Mouse (Mus musculus) hindbrain, embryonic 10.5 days (tissue): ENCODE results near the gene Klhl2. TPM values are rescaled to one million over a fixed set of nuclear protein-coding genes. Genes with fewer than 3 reads are reported as not detected.

Experiments
- DNase-seq: peaks from one replicate; pipeline ENCODE4 v3.0.0-alpha.2; 2017; ENCODE audit warnings: low spot score
- H3K27ac ChIP-seq: fragments of 300-500 bp; sonication (generic); 2 replicates; pipeline ENCODE4 v1.5.1; 2016; ENCODE audit warnings: mild to moderate bottlenecking, moderate library complexity
- H3K27me3 ChIP-seq: fragments of 300-500 bp; sonication (generic); 2 replicates; pipeline ENCODE4 v1.6.1; 2016; ENCODE audit warnings: mild to moderate bottlenecking; ENCODE audit not compliant: poor library complexity, insufficient read depth, severe bottlenecking
- H3K36me3 ChIP-seq: fragments of 300-500 bp; sonication (generic); 2 replicates; pipeline ENCODE4 v1.6.1; 2016; ENCODE audit warnings: mild to moderate bottlenecking, moderate library complexity
- H3K4me1 ChIP-seq: fragments of 300-500 bp; sonication (generic); replicated peaks from 2 replicates; pipeline ENCODE4 v1.6.1; 2016; ENCODE audit warnings: mild to moderate bottlenecking
- H3K4me3 ChIP-seq: fragments of 300-500 bp; sonication (generic); 2 replicates; pipeline ENCODE4 v1.5.1; 2016; ENCODE audit warnings: mild to moderate bottlenecking, moderate library complexity
- H3K9me3 ChIP-seq: fragments of 300-500 bp; sonication (generic); 2 replicates; pipeline ENCODE4 v1.6.1; 2016; ENCODE audit warnings: mild to moderate bottlenecking, moderate library complexity
- WGBS: fragments of 180-500 bp; shearing (Covaris S2); methylation state at CpG from one replicate; pipeline ENCODE4 v1.1.7; 2016; 5-methylcytosine and 5-hydroxymethylcytosine counted together
- polyA plus RNA-seq: library from polyadenylated mRNA; unstranded; fragments of >200 nt; fragmentation: Nextera tagmentation; extraction: Ambion mirVana; gene quantifications from 2 replicates; pipeline ENCODE4 v1.2.1, GENCODE M21; 2016

Gene Klhl2
- polyA plus RNA-seq, 1 experiment from 2014 or later, result 13.0 TPM

DNA sequence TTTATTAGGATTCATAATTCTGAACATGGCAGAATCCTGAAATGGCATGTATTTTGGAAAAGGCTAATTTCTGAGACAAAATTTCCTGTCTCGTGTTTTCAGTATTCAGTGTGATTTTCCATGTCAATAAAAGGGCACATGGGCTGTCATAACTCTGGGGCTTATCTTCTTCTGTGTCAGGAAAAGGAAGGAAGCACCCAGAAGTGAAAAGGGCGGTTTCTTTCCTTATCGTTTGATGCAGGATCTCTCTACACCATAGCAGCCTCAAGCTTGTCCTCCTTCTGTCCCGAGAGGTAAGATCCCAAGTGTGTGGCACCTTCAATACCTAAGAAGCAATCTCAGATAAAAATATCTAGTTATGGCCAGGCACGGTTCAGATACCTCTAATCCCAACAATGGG, 65.6 kb downstream of the Klhl2 start:
- WGBS, result 94% methylated on average over 5 of the region's 5 CpGs
- Histone ChIP-seq H3K36me3 (peaks cover 9% of the 10 kb centered on the region), H3K9me3 (no peaks in the 10 kb centered on the region), H3K27me3 (no peaks in the 10 kb centered on the region), H3K4me3 (no peak overlapping the region), H3K4me1 (no peaks in the 10 kb centered on the region), H3K27ac (no peak overlapping the region)
- no peak for DNase-seq

DNA sequence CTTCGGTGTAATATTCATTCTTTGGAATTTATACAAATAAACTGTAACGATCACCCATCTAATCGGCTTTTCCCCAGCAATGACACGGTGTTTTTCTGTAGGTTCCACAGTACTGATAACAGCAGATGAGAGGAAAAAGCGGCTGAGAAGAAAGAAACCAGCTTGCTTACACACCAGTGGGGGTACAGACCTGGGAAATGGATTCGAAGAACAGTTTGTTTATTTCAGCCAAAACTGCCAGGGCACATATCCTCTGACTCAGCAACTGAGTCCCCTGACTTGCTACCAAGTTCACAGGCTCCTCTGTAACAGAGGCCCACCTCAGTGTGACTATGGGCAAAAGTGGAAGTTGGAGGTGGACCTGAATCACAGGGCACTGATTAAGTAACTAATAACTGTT, 67.9 kb downstream of the Klhl2 start:
- Histone ChIP-seq H3K27me3 (no peaks in the 10 kb centered on the region), H3K4me3 (no peak overlapping the region), H3K36me3 (peaks cover 23% of the 10 kb centered on the region), H3K9me3 (no peaks in the 10 kb centered on the region), H3K4me1 (no peaks in the 10 kb centered on the region), H3K27ac (no peak overlapping the region)
- DNase-seq, result no peak
- WGBS, result 90% methylated on average over 6 of the region's 6 CpGs

GRCm38 (mm10) chr8:64777925-64778324, 71.9 kb downstream of the Klhl2 start:
- peaks cover 35% of the 10 kb centered on the region for H3K36me3 ChIP-seq

GRCm38 (mm10) chr8:64774136-64774535, 75.7 kb downstream of the Klhl2 start:
- H3K36me3 ChIP-seq, result peaks cover 38% of the 10 kb centered on the region
- no peak overlapping the region for H3K4me3 ChIP-seq
- 93% methylated on average over 6 of the region's 6 CpGs for WGBS
- no peaks in the 10 kb centered on the region for H3K9me3 ChIP-seq
- no peaks in the 10 kb centered on the region for H3K4me1 ChIP-seq
- DNase-seq, result no peak
- H3K27me3 ChIP-seq, result no peaks in the 10 kb centered on the region
- H3K27ac ChIP-seq, result no peak overlapping the region

More at GRCm38 (mm10) chr8:64777925-64778324, 71.9 kb downstream of the Klhl2 start:
- Histone ChIP-seq H3K27me3 (no peaks in the 10 kb centered on the region), H3K9me3 (no peaks in the 10 kb centered on the region), H3K27ac (no peak overlapping the region), H3K4me1 (no peaks in the 10 kb centered on the region), H3K4me3 (no peak overlapping the region)
- DNase-seq, result no peak
- 79% methylated on average over 9 of the region's 9 CpGs for WGBS

DNA sequence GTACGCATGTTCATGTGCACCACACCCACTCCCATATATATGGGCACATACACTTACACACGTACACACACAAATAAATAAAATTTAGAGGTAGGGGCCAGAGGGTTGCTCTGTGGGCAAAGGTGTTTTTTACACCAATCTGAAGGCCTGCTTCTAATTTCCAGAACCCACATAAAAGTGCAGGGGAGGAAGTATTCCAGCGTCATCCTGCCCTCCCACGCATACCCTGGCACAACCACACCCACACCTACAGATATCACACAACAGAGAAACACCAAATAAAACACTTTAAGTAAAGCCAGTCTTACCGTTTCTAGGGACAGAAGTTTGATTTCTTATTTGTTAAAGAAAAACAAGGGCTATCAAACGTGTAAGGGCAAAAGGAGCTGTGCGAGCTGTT, 79.0 kb downstream of the Klhl2 start:
- Histone ChIP-seq H3K4me1 (no peaks in the 10 kb centered on the region), H3K9me3 (no peaks in the 10 kb centered on the region), H3K27ac (no peak overlapping the region), H3K27me3 (no peaks in the 10 kb centered on the region), H3K4me3 (no peak overlapping the region), H3K36me3 (peaks cover 36% of the 10 kb centered on the region)
- 95% methylated on average over 7 of the region's 7 CpGs for WGBS
- no peak for DNase-seq

DNA sequence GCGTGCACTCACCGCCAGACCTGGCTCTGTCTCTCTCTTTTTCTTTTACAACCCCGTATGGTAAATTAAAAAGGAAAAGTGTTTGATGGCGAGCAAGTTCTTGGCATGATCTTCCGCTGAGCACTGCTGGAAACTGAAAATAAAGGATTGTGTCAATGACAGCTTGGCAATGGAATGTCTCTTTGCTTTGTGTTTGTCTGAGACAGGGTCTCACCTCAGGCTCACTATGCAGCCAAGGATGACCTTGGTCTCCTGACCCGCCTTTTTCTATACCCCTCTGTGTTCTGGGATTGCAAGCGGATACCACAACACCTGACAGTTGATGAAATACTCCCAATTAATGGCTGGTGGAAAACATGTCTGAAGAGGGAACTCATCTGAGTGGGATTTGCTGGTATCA, 80.2 kb downstream of the Klhl2 start:
- no peak overlapping the region for H3K4me3 ChIP-seq
- WGBS, result 82% methylated on average over 7 of the region's 7 CpGs
- H3K36me3 ChIP-seq, result peaks cover 31% of the 10 kb centered on the region
- no peaks in the 10 kb centered on the region for H3K9me3 ChIP-seq
- no peaks in the 10 kb centered on the region for H3K27me3 ChIP-seq
- no peak for DNase-seq
- H3K4me1 ChIP-seq, result no peaks in the 10 kb centered on the region
- no peak overlapping the region; the same call in 1 of the 2 replicates for H3K27ac ChIP-seq

DNA sequence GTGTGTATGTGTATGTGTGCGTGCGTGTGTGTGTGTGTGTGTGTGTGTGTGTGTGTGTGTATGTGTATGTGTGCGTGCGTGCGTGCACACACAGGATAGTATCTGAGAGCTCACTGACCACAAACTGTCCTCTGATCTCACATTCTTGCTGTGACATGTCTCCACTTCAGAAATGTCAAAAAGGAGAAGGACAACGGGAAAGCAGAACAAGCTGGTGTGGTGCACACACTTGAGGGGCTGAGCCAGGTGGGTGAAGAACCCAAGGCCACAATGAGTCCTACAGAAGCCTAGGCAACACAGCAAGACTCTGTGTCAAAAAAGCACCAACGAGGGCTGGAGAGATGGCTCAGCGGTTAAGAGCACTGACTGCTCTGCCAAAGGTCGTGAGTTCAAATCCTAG, 81.2 kb downstream of the Klhl2 start:
- H3K27ac ChIP-seq, result no peak overlapping the region
- H3K4me3 ChIP-seq, result no peak overlapping the region
- H3K27me3 ChIP-seq, result no peaks in the 10 kb centered on the region
- no peak for DNase-seq
- no peaks in the 10 kb centered on the region for H3K9me3 ChIP-seq
- 87% methylated on average over 9 of the region's 9 CpGs for WGBS
- H3K36me3 ChIP-seq, result peaks cover 29% of the 10 kb centered on the region
- no peaks in the 10 kb centered on the region for H3K4me1 ChIP-seq

DNA sequence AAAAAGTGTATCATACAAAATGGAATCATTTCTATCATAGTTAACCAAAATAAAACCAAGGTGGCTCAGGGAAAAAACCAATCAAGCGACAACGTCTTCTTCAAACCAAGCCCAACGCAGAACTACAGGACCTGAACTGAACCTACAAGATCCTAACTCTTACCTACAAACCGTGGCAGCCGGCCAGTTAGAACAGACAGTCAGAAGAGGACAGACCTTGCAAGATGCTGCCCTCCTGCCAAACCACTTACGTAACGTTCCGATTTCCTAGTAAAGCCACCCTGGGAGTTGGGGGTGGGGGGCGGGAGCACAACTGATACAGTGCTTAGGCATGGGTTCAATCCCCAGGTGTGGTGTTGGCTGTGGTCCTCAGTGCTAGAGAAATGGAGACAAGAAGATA, 82.8 kb downstream of the Klhl2 start:
- no peak for DNase-seq
- Histone ChIP-seq H3K27me3 (no peaks in the 10 kb centered on the region), H3K4me1 (no peaks in the 10 kb centered on the region), H3K27ac (no peak overlapping the region), H3K4me3 (no peak overlapping the region), H3K9me3 (no peaks in the 10 kb centered on the region), H3K36me3 (peaks cover 40% of the 10 kb centered on the region)
- WGBS, result 93% methylated on average over 9 of the region's 9 CpGs

- Histone ChIP-seq H3K9me3 (no peaks in the 10 kb centered on the region), H3K4me3 (no peak overlapping the region), H3K27me3 (no peaks in the 10 kb centered on the region), H3K27ac (no peak overlapping the region), H3K36me3 (peaks cover 35% of the 10 kb centered on the region), H3K4me1 (no peaks in the 10 kb centered on the region)
- no peak for DNase-seq
- WGBS, result 88% methylated on average over 9 of the region's 9 CpGs
These were observed 85.7 kb downstream of the Klhl2 start for GRCm38 (mm10) chr8:64764075-64764474.

- H3K4me1 ChIP-seq, result no peaks in the 10 kb centered on the region
- no peak overlapping the region for H3K27ac ChIP-seq
- WGBS, result 82% methylated on average over 1 of the region's 1 CpGs
- no peak overlapping the region for H3K4me3 ChIP-seq
- H3K27me3 ChIP-seq, result no peaks in the 10 kb centered on the region
- peaks cover 32% of the 10 kb centered on the region for H3K36me3 ChIP-seq
- no peak for DNase-seq
- H3K9me3 ChIP-seq, result no peaks in the 10 kb centered on the region
These were observed 87.1 kb downstream of the Klhl2 start for GRCm38 (mm10) chr8:64762751-64763150.

- H3K4me1 ChIP-seq, result no peaks in the 10 kb centered on the region
- 90% methylated on average over 8 of the region's 8 CpGs for WGBS
These were observed 88.4 kb downstream of the Klhl2 start for GRCm38 (mm10) chr8:64761430-64761829.

DNA sequence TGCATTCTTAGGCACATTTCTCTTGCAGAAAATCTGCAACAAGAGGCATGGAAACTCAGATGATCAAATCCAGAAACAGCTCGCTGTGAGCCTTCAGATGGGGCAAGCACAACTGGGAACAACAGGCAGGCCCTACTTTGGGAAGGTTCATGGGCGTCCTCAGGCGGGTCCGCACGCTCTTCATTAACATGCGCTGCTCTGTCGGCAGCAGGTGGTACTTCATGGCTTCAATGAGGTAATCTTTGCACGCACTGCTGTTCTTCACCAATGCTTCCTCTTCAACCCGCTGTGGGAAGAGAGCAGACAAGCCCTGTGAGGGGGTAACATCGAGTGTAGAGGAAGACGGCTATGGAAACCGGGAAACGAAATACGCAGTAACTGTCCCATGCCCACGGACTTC, 91.9 kb downstream of the Klhl2 start:
- Histone ChIP-seq H3K27ac (no peak overlapping the region), H3K4me1 (no peaks in the 10 kb centered on the region), H3K36me3 (peaks cover 59% of the 10 kb centered on the region), H3K9me3 (no peaks in the 10 kb centered on the region), H3K4me3 (no peak overlapping the region), H3K27me3 (no peaks in the 10 kb centered on the region)
- 93% methylated on average over 15 of the region's 15 CpGs for WGBS
- no peak for DNase-seq

More at GRCm38 (mm10) chr8:64761430-64761829, 88.4 kb downstream of the Klhl2 start:
- Histone ChIP-seq H3K36me3 (peaks cover 41% of the 10 kb centered on the region), H3K27me3 (no peaks in the 10 kb centered on the region), H3K4me3 (no peak overlapping the region), H3K27ac (no peak overlapping the region), H3K9me3 (no peaks in the 10 kb centered on the region)
- DNase-seq, result no peak

- no peak overlapping the region for H3K4me3 ChIP-seq
- WGBS, result 90% methylated on average over 10 of the region's 10 CpGs
- no peak for DNase-seq
- peaks cover 44% of the 10 kb centered on the region for H3K36me3 ChIP-seq
- H3K27ac ChIP-seq, result no peak overlapping the region
- no peaks in the 10 kb centered on the region for H3K4me1 ChIP-seq
- no peaks in the 10 kb centered on the region for H3K27me3 ChIP-seq
- H3K9me3 ChIP-seq, result no peaks in the 10 kb centered on the region
These were observed 103.4 kb downstream of the Klhl2 start for GRCm38 (mm10) chr8:64746215-64747058.
